Mouse (Mus musculus) layer of hippocampus, adult 18-20 months (tissue): ENCODE results near the gene Celsr3. TPM values are rescaled to one million over a fixed set of nuclear protein-coding genes. Genes with fewer than 3 reads are reported as not detected.
A peak's percentile ranks its signal among the peaks of the same experiment; 100 is the strongest.

Experiments used
- DNase-seq, 2 experiments: peaks; one replicate each; pipeline ENCODE4 v3.0.0; 2022; ENCODE audit warnings: low spot score in 2 of 2
- total RNA-seq, 2 experiments: library from RNA; stranded (reverse); gene quantifications; 2 replicates each; pipeline ENCODE4 v1.2.3; 2021

The Celsr3 gene
- total RNA-seq, 2 experiments from 2014 or later, result 54.6 to 58.6 TPM

DNA sequence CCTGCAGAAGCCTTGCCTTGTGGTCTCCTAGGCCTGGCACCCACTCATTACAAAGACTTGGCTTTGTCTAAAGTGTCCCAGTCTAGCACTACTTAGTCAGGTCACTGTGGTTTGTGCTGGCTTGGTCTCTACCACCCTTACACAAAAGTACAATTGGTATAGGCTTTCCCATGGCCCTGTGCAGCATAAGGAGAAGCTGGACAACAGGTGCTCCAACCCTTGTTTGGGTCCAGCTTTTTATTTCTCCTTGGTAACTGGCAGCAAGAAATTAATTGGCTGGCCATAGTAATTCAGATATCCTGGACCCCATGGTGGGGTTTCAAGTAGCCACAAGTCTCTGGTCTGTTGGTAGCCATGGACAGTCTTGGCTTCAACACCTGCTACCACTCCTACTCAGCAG lies 19.7 kb upstream of the Celsr3 start:
- DNase-seq, result no peak

DNA sequence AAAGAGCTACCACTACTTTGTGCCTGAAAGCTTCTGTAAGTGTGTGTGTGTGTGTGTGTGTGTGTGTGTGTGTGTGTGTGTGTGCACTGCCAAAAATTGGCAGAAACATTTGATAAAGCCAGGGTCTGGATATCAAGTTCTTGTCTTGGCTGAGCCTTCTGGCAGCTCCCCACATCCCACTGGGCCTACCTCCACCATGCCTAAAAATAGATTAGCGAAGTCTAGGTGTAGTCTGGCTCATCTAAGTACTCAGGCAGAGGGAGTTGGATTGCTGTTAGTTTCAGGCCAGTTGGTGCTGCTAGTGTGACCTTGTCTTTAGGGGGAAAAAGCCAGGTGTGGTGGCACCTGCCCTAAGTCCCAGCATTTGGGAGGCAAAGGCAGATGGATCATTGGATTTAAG lies 19.3 kb upstream of the Celsr3 start:
- DNase-seq, result no peak

DNA sequence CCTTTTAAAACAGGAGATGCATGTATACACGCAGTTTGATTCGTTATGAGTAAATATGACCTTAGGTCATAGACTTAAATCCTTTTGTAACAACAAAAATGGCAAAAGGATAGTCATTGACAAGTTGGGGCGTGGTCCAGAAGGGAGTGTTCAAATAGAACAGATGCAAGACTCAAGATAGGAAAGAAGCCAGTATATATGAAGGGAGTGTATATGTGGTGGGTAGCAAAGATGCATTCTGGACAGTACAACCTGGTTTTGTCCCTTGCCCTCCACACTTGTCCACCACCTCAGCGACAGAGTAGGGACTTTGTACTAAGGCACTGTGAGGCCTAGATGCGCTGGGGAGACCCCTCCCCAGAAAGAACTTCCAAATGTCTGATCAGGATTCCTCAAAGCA lies 18.4 kb upstream of the Celsr3 start:
- no peak for DNase-seq

DNA sequence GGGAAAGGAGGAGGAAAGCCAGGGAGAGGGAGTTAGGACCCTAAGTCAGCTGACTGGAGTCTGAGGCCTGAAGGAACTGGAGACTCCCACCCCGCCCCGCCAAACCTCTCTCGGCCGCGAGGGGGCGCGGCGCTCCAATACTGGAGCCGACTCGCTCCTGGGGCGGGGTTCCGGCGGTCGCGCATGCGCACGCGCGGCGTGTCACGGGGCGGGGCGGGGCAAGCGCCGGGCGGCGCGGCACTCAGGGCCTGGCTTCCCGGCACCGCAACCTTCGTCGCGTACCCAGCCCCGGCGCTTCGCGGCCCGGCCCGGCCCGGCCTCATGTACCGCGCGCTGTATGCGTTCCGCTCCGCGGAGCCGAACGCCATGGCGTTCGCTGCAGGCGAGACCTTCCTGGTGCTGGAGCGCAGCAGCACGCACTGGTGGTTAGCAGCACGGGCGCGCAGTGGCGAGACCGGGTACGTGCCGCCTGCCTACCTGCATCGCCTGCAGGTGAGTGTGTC lies 17.9 kb upstream of the Celsr3 start, which contains the start of gene Nckipsd:
Nckipsd (plus strand) TSS at position 206 of the 503 bp plus-strand sequence.
- DNase-seq, result peak; percentile 89 to 95

DNA sequence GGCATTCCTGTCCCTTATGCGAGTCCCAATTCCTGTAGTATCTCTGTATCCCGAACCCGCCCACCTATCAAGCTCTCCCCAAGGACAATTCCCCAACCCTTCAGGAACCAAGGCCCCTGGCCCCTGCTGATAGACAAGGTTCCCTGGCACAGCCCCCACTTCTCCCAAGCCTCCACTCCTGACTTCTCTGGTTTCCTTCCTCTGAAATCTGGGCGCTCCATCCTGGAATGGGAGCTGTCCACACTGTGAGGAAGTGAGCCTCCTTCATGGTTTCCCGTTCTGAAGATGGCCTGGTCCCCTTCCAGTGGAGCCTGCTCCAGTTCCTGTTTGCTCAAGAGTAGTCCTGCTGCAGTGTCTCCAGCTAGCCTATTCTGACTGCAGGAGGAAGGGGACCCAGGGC lies 16.9 kb upstream of the Celsr3 start:
- no peak for DNase-seq

DNA sequence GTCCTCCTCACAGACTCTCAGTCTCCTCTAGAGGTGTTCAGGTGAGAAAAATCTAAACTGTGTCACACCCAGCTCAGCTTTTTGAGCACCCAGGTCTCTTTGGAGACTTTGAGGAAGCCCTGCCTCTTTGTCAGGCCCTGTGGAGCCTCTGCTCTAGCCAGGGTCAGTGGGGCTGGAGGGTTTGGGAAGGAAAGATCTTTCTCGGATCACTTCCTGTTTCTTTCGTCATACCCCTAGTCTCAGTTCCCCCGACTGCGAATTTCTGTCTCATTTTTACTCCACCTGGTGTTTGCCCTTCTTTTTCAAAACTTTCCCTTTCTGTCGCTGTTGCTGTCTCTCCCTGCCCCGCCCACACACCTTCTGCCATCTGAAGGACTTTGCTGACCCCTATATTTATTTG lies 16.4 kb upstream of the Celsr3 start:
- no peak for DNase-seq

DNA sequence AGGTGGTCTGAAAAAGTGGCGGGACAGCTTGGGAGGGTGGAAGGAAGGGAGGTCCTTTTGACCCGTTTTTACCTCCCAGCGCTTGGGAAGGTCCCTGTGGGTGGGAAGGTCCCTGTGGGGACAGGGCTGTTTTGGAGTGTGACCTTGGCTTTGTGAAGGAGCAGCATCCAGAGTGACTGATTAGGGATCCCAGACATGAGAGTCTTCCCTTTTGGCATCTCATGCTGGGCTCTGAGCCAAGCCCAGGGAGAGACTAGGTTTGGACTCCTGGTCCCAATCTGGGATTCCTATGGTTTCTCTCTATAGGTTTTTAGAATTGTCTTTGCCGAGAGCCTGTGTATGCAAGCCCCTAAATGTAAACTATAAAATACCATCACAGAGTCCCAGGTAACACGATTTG lies 15.6 kb upstream of the Celsr3 start:
- DNase-seq, result no peak

DNA sequence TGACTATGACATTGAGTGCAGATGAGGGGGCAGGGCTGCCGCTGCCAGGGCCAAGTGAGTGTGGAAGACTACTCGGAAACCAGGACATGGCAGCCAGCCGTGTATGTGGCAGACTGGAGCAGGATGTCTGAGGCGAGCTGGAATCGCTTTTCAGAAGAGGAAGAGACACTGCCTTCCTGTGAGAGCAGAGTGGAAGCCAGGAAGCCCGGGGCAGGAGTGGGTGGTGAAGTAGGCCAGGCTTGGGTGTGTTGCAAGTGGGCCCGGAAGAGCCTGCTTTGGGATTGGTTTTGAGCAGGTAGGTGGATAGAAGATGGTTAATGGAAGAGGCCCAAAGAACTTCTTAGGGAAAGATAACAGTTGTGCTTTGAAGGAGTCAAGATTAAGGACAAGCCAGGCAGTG lies 10.6 kb upstream of the Celsr3 start:
- no peak for DNase-seq

DNA sequence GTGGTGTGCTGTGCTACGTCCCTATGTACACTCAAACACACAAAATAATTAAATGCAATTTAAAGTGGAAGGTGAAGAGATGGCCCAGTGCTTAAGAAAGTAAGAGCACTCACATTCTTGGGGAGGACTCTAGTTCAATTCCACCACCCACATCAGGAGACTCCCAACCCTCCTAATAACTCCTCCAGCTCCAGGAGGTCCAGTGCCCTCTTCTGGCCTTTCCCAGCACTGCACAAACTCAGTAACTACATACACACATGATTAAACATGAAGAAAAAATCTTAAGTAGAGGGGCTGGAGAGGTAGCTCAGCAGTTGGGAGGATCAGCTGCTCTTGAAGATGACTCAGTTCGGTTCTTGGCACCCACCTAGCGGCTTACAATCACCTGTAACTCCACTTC lies 6.6 kb upstream of the Celsr3 start:
- DNase-seq, result peak in 1 of 2 experiments; percentile 63

DNA sequence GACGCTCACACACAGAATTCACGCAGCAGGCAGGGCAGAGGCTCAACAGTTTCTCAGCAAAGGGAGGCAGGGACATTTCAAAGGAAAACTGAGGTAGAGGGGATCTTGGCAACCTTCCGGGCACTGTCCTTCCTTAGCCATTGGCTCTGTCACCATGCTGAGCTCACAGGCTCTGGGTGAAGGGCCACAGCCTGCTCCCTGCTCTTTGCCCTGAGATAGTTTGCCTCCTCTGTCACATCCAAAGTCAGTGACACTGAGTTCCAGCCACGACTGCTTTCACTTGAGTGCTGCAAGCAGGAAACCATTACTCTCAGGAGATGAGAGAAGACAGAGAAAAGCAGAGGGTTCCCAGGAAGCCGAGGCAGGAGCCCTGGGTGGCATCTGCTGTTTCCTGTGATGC lies 6.0 kb upstream of the Celsr3 start:
- DNase-seq, result no peak

DNA sequence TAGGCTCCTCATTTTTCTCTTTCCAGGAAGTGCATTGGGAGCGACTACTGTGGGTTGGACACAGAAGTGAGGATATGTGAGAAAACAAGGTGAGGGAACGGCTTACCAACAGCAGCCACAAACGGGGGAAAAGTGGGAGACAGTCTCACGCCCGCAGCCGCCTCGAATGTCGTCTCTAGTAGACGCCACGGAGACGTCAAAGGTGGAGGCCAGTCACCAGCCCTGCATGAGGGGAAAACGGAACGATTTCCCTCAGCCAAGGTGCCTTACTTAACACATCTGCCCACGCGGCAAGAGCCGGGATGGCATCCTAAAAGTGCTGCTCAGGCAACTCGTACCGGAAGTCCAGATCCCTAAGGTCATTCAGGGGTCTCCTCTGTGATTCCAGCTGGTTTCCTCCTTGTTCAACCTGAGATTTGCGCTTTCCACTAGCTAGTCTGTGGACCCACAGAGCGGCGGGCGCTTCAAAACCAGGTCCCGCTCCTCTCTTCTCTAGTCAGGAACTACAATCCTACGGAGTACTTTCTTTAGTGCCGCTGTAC lies 1.9 kb upstream of the Celsr3 start:
- no peak for DNase-seq

DNA sequence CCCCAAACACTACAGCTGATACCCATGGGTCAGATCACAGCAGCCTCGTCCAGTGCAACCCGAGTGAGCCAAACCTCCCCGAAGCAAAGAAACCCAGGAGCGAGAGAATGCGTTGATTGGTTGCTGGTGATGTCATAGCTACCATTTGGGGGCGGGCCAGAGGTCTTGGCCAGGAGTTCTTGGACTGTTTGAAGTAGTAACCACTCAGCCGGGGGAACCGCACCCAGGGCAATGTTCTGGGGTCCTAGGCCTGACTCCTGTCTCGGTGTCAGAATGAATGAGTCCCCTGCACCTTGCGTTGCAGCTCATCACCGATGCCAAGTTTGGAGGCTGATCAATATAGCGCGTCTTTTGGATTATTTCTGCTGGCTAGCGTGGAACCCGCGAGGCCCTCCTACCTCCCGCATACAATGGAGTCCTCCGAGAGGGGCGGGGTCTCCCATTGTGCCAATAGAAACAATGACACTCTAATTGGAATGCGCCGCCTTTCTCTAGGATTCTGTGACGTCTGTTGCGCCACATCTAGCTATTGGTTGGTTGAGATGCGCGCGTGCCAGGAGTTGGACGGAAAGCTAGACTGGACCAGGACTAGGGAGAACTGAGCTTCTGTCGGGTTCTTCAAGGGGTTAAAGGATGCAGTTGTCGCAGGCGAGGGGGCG lies 1.2 kb upstream of the Celsr3 start:
- DNase-seq, result peak; percentile 91 to 94

DNA sequence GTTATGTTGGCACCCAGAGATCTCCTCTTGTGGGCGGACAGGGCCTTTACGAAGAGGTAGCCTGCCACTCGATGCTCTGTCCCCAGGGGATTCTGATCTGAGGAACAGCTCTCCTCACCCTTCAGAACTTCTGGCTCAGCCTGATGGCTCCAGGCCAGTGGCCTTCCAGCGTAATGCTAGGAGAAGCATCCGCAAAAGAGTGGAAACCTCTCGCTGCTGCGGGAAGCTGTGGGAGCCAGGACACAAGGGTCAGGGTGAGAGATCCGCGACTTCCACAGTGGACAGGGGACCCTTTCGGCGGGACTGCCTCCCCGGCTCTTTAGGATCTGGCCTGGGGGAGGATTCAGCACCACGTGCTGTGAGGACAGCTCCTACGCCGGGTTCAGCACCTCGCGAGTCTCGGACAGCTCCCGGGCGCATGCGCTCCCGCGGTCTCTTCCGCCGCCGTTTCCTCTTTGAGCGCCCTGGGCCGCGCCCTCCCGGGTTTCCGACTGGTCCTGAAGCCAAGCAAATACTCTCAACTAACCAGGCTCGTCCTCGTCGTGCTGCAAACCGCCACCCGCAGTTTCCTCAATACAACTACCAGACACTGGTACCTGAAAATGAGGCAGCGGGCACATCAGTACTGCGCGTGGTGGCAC lies 700 bp downstream of the Celsr3 start:
- peak in 1 of 2 experiments; percentile 74 for DNase-seq

DNA sequence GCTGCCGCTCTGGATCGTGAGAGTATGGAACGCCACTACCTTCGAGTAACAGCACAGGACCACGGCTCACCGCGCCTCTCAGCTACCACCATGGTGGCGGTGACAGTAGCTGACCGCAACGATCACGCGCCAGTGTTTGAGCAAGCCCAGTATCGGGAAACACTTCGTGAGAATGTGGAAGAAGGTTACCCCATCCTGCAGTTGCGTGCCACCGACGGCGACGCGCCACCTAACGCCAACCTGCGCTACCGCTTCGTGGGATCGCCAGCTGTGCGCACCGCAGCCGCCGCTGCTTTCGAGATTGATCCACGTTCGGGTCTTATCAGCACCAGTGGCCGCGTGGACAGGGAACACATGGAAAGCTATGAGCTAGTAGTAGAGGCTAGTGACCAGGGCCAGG lies 1.3 kb downstream of the Celsr3 start:
- DNase-seq, result no peak

DNA sequence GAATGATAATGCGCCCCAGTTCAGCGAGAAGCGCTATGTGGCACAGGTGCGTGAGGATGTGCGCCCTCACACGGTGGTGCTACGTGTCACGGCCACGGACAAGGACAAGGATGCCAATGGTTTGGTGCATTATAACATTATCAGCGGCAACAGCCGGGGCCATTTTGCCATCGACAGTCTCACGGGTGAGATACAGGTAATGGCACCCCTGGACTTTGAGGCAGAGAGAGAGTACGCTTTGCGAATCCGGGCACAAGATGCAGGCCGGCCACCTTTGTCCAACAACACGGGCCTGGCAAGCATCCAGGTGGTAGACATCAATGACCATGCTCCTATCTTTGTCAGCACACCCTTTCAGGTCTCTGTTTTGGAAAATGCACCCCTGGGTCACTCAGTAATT lies 1.8 kb downstream of the Celsr3 start:
- no peak for DNase-seq

DNA sequence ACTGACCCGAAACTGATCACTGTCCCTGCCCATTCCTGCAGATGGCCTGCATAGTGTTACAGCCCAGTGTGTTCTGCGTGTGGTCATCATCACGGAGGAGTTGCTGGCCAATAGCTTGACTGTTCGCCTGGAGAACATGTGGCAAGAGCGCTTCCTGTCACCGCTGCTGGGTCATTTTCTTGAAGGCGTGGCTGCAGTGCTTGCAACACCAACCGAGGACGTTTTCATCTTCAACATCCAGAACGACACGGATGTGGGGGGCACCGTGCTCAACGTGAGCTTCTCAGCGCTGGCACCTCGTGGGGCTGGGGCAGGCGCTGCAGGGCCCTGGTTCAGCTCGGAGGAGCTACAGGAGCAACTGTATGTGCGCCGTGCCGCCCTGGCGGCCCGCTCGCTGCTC lies 5.5 kb downstream of the Celsr3 start:
- DNase-seq, result no peak

DNA sequence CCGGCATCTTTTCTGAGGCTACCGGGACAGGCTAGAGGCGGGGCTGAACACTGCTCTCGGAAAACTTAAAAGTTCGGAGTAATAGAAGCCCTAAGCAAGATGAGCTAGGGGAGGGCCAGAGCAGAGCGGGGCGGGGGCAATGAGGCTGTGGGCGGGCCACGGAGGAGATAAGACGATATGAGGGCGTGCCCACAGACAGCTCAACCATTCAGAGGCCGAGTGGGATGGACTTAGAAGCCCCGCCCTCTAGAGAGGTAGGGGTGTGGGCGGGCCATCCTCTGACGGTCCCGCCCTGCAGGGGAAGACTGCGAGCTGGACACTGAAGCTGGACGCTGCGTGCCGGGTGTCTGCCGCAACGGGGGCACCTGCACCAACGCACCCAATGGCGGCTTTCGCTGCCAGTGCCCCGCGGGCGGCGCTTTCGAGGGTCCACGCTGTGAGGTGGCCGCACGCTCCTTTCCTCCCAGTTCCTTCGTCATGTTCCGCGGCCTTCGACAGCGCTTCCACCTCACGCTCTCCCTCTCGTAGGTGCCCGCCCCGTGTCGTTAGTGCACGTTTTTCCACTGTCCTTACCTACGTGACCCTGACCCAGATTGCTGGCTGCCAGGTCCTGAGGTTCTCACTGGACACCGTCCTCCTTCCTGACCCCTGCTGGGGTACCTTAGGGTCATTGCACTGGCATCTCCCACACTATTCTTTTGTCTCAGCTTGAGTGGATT lies 6.4 kb downstream of the Celsr3 start:
- peak; percentile 64 to 77 for DNase-seq

DNA sequence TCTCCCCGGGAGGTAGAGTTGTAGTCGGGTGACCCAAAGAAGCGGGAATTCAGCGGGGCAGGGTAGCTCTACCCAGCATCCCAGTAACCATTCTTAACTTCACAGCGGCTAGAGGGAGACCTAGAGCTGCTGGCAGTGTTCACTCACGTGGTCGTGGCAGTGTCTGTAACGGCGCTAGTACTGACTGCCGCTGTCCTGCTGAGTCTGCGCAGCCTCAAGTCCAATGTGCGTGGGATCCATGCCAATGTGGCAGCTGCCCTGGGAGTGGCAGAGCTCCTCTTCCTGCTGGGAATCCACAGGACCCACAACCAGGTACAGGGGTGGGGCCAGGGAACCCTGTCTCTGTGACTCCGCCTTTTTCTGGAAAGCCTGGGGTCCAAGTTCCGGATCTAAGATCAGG lies 16.9 kb downstream of the Celsr3 start:
- peak; percentile 52 to 70 for DNase-seq

DNA sequence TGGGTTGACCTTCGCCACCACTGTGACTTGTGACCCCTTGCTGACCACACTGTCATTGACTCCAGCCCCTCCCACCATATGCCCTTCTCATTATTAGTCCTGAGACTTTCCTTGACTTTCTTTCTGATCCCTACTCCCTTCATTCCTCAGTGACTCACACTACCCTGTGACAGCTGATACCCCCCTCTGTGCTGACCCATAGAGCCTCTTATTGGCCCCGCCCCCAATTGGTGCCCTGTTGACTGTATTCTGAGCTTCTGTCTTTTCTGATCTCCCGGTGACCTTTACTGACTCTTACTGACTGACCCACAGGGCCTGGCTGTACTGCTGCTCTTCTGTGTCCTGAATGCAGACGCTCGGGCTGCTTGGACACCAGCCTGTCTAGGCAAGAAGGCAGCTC lies 19.3 kb downstream of the Celsr3 start:
- no peak for DNase-seq

DNA sequence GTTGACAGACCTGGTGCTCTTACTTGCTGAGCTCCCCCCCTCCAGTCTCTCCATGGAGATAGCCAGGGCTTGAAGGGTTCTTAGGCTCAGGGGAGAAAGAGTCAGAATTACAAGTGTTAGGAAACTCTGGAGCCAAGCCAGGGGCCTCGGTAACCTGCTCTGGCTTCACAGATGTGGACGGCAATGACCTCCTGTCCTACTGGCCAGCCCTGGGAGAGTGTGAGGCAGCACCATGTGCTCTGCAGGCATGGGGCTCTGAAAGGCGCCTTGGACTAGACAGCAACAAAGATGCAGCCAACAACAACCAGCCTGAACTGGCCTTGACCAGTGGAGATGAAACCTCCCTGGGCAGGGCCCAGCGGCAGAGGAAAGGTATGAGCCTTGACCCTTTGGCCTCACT lies 21.3 kb downstream of the Celsr3 start:
- DNase-seq, result no peak

DNA sequence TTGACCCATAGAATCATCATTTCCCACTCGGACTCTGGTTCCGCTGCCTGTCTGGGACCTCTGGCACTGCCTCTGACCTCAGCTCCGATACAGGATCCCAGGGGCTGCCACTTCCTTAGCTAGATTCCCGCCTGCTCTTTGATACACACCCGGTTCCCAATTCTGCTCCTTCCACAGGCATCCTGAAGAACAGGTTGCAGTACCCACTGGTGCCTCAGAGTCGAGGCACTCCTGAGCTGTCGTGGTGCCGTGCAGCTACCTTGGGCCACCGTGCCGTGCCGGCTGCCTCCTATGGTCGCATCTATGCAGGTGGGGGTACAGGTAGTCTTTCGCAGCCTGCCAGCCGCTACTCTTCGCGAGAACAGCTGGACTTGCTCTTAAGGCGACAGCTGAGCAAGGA lies 22.3 kb downstream of the Celsr3 start:
- DNase-seq, result no peak

DNA sequence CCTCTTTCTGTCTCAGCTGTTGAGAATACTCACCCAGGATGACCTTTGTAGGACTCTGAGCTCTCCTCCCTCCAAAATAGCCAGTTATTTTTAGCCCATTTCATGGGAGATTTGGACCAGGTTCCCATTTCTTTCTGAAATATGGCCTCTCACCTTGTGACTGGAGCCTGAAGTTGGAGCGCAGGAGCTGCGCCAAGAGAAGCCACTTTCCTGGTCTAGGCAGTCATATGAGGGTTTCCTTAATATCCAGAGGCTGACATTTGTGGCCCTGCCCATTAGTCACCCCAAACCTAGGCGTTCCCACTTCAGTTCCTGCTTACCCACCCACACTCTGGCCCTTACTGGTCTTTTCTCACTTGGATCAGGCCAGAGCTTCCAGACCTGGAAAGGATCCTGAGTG lies 26.9 kb downstream of the Celsr3 start, which contains the start of gene Slc26a6:
Slc26a6 (plus strand) TSS at position 308 of the 400 bp plus-strand sequence.
- no peak for DNase-seq
